Mouse (Mus musculus) colon, adult 2 months (tissue): Measurements from ENCODE around the gene Tmem192. TPM values are rescaled to one million over a fixed set of nuclear protein-coding genes. Genes with fewer than 3 reads are reported as not detected.

Experiments used
- polyA plus RNA-seq: library from polyadenylated mRNA; depleted of rRNA; stranded (reverse); fragments of >200 nt; gene quantifications from 2 replicates; pipeline ENCODE4 v1.2.3, GENCODE M21; 2012; rRNA removed

Tmem192 gene
- polyA plus RNA-seq: 41.5 and 51.6 TPM in 2 replicates

GRCm38 (mm10) chr8:64946820-64947697, at the start of gene Tmem192:
Gene Tmem192, plus strand, starts transcription at chr8:64947185.

GRCm38 (mm10) chr8:64987731-64988130, 40.7 kb downstream of the Tmem192 start, which contains the start of gene Trim75:
Gene Trim75, minus strand, starts transcription at chr8:64987831.

DNA sequence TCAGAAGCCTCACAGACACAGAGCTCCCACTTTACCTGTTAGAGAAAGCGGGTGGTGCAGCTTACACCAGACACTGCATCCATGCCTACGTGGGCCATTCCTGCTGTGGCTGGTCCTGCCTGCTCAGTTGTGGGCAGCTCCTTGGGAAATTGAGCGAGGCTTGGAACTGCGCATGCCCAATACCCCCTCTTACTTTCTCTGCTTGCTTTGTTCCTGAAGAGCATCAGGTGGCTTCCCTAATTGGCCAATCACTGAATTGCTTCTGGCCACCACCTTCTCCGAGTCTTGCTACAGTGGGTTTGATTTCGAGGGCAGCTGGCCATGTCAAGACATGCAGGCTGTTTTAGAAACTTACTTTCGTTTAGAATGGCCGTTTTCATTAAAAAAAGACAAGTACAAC, 71.4 kb downstream of the Tmem192 start, which contains the start of the genes Trim61 and Trim60:
TSS of gene Trim61 (minus strand) at position 101 of the 400 bp plus-strand sequence.
TSS of gene Trim60 (minus strand) at position 162 of the 400 bp plus-strand sequence.

Other genes with a start within 250 kb of the Tmem192 start
- gene Msmo1, start 213.4 kb upstream of the Tmem192 start, polyA plus RNA-seq: 20.1 and 27.8 TPM in 2 replicates
- gene Klhl2, start 97.2 kb upstream of the Tmem192 start, polyA plus RNA-seq: 11.2 and 11.9 TPM in 2 replicates
- not detected in 2 replicates for gene Trim75, start 40.6 kb downstream of the Tmem192 start, polyA plus RNA-seq
- not detected in 2 replicates for gene Trim61, start 71.3 kb downstream of the Tmem192 start, polyA plus RNA-seq
- gene Trim60, start 71.4 kb downstream of the Tmem192 start, polyA plus RNA-seq: not detected in 2 replicates
- gene Apela, start 90.2 kb downstream of the Tmem192 start, polyA plus RNA-seq: 0.29 and 0.33 TPM in 2 replicates
- gene Gm10663, start 127.8 kb downstream of the Tmem192 start, polyA plus RNA-seq: not detected in 2 replicates
- gene BC030870, start 182.4 kb downstream of the Tmem192 start, polyA plus RNA-seq: 7.8 and 11.9 TPM in 2 replicates